Mouse (Mus musculus) hindbrain, embryonic 13.5 days (tissue): ENCODE measurements around the gene Cd207. TPM values are rescaled to one million over a fixed set of nuclear protein-coding genes. Genes with fewer than 3 reads are reported as not detected.
"Not testable (repeated sequence)": the region's sequence is repeated elsewhere in the genome, so short reads cannot be mapped to it uniquely, and the experiment has no call there.

Experiments
- ATAC-seq: fragments of 200-750 bp; cut with Nextera tagmentation; 2 replicates; pipeline ENCODE4 v1.8.0; 2017; ENCODE audit warnings: moderate TSS enrichment; ENCODE audit not compliant: low FRiP score
- H3K27ac ChIP-seq: fragments of 300-500 bp; sonication (generic); 2 replicates; pipeline ENCODE4 v1.5.1; 2015; ENCODE audit warnings: inconsistent platforms, mild to moderate bottlenecking, moderate library complexity
- H3K27me3 ChIP-seq: fragments of 300-500 bp; sonication (generic); 2 replicates; pipeline ENCODE4 v1.6.1; 2015; ENCODE audit warnings: mild to moderate bottlenecking, inconsistent platforms
- H3K36me3 ChIP-seq: fragments of 300-500 bp; sonication (generic); 2 replicates; pipeline ENCODE4 v1.6.1; 2015; ENCODE audit warnings: mild to moderate bottlenecking, inconsistent platforms
- H3K4me1 ChIP-seq: fragments of 300-500 bp; sonication (generic); replicated peaks from 2 replicates; pipeline ENCODE4 v1.6.1; 2015; ENCODE audit warnings: inconsistent platforms
- H3K4me2 ChIP-seq: fragments of 300-500 bp; sonication (generic); 2 replicates; pipeline ENCODE4 v1.6.1; 2015; ENCODE audit warnings: inconsistent platforms, mild to moderate bottlenecking, moderate library complexity
- H3K4me3 ChIP-seq: fragments of 300-500 bp; sonication (generic); 2 replicates; pipeline ENCODE4 v1.5.1; 2015; ENCODE audit warnings: mild to moderate bottlenecking, inconsistent platforms
- H3K9ac ChIP-seq: fragments of 300-500 bp; sonication (generic); 2 replicates; pipeline ENCODE4 v1.6.1; 2015; ENCODE audit warnings: mild to moderate bottlenecking, inconsistent platforms
- H3K9me3 ChIP-seq: fragments of 300-500 bp; sonication (generic); 2 replicates; pipeline ENCODE4 v1.6.1; 2016; ENCODE audit warnings: inconsistent platforms
- WGBS: fragments of 180-500 bp; shearing (Covaris S2); methylation state at CpG from one replicate; pipeline ENCODE4 v1.1.7; 2015; 5-methylcytosine and 5-hydroxymethylcytosine counted together
- polyA plus RNA-seq: library from polyadenylated mRNA; unstranded; fragments of >200 nt; fragmentation: Nextera tagmentation; extraction: Ambion mirVana; gene quantifications from 2 replicates; pipeline ENCODE4 v1.2.1, GENCODE M21; 2015

Cd207 gene
- polyA plus RNA-seq, 1 experiment from 2014 or later = not detected

DNA sequence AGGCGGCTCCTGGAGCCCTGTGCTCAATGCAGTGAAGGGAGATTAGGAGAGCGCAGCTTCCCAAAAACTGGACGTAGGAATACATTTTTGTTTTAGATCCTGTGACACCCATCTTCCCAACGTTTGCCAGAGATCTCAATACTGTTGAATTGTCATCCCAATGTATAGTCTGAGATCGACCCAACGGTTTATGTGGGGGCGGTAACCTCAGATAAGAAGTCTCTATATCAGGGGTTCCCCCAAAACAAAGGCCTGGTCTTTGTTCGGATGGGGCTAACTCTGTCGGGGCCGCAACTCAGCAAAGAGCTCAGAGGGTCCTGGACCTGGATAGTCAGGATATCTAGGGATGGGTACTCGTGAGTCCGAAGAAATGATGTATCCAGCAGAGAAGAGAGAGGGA is 15.3 kb upstream of the Cd207 start:
- 1% methylated on average over 12 of the region's 12 CpGs for WGBS
- no peaks in the 10 kb centered on the region for H3K9me3 ChIP-seq
- no peak overlapping the region for H3K9ac ChIP-seq
- H3K4me2 ChIP-seq = no peak overlapping the region
- no peaks in the 10 kb centered on the region for H3K36me3 ChIP-seq
- peaks cover 98% of the 10 kb centered on the region for H3K27me3 ChIP-seq
- H3K27ac ChIP-seq = no peak overlapping the region
- no peak for ATAC-seq
- H3K4me3 ChIP-seq = no peak overlapping the region
- H3K4me1 ChIP-seq = no peaks in the 10 kb centered on the region

DNA sequence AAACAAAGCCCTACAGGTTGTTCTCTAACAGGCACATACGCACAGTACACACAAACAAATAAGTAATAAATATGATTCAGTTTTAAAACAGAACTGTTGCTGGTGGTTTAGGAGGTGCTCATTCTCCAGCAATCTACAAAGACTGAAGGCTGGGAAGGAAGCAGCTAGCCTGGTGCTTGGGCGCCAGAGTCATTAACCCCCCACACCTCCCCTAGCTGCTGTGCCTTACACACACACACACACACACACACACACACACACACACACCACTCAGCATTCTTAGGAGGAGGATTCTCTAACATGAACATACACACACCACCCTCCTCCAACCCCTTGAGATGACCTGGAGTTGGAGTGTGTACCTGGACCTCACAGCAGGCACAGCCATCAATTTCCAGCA is 13.3 kb upstream of the Cd207 start:
- Histone ChIP-seq H3K4me1 (no peaks in the 10 kb centered on the region), H3K27ac (no peak overlapping the region), H3K9ac (no peak overlapping the region), H3K4me2 (no peak overlapping the region), H3K4me3 (no peak overlapping the region), H3K36me3 (no peaks in the 10 kb centered on the region), H3K9me3 (no peaks in the 10 kb centered on the region), H3K27me3 (peaks cover 79% of the 10 kb centered on the region)
- 54% methylated on average over 2 of the region's 2 CpGs for WGBS
- ATAC-seq = no peak

DNA sequence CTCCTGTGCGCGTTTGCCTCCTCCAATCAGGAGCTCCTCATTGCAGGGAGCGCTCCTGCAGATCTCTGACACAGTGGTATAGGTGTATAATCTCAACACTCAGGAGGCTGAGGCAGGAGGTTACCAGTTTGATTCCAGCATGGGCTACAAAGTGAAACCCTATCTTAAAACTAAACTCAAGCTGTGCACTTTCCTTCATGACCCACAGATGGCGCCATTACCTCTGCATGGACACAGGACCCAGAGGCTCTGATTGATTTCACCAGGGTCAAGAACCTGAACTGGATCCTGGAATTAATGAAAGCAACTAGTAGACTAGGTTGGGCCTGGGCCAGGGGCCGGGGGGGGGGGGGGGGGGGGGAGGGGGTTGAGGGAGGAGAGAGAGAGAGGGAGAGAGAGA is 12.6 kb upstream of the Cd207 start:
- H3K27ac ChIP-seq = no peak overlapping the region
- 28% methylated on average over 4 of the region's 5 CpGs for WGBS
- ATAC-seq = no peak
- no peaks in the 10 kb centered on the region for H3K36me3 ChIP-seq
- H3K4me1 ChIP-seq = no peaks in the 10 kb centered on the region
- H3K27me3 ChIP-seq = peaks cover 79% of the 10 kb centered on the region
- H3K4me2 ChIP-seq = no peak overlapping the region
- H3K4me3 ChIP-seq = no peak overlapping the region
- H3K9me3 ChIP-seq = no peaks in the 10 kb centered on the region
- no peak overlapping the region for H3K9ac ChIP-seq

DNA sequence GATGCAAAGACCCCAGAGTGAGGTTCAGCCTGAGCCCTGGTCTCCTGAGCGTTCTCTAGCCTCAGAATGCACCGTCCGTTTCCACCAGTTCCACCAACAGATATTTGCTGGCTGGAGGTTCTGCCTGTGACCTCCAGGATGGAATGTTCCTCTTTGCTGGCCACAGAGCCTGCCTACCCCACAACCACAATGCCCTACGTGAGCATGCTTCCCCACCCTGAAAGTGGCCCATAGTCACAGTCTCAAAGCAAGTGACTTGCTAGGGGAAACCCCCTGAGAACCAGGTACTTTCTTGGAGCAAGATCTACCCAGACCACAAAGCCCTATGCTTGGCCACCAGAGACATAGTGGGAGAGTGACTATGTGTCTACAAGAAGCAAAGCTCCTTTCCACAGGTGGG is 11.7 kb upstream of the Cd207 start:
- H3K9me3 ChIP-seq = no peaks in the 10 kb centered on the region
- H3K27me3 ChIP-seq = peaks cover 76% of the 10 kb centered on the region
- no peak overlapping the region for H3K4me3 ChIP-seq
- ATAC-seq = no peak
- H3K9ac ChIP-seq = no peak overlapping the region
- no peak overlapping the region for H3K4me2 ChIP-seq
- 84% methylated on average over 4 of the region's 4 CpGs for WGBS
- no peaks in the 10 kb centered on the region for H3K4me1 ChIP-seq
- H3K36me3 ChIP-seq = no peaks in the 10 kb centered on the region
- H3K27ac ChIP-seq = no peak overlapping the region

DNA sequence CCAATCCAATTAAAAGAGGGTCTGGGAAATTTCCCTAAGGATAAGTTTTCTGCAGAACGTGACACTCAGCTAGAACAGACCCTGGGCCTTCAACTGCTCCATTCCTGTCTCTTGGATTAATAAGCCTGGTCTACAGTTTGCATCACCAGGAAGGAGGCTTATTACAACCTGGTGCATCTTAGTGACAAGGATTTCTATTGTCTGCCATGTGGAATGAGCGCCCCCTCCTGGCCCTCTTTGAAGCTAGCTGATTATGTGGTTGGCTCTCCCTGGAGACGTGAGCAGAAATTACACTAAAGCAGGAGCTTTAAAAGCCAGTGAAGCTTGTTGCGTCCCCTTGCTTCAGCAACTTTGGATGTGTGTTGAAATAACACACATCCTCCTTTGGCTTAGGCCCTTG is 4.3 kb downstream of the Cd207 start:
- Histone ChIP-seq H3K27me3 (peaks cover 18% of the 10 kb centered on the region), H3K9me3 (no peaks in the 10 kb centered on the region), H3K4me2 (no peak overlapping the region), H3K27ac (no peak overlapping the region), H3K9ac (no peak overlapping the region), H3K4me3 (no peak overlapping the region), H3K4me1 (no peaks in the 10 kb centered on the region), H3K36me3 (no peaks in the 10 kb centered on the region)
- ATAC-seq = peak; percentile 36; the same call in 1 of the 2 replicates
- 6% methylated on average over 4 of the region's 4 CpGs for WGBS

DNA sequence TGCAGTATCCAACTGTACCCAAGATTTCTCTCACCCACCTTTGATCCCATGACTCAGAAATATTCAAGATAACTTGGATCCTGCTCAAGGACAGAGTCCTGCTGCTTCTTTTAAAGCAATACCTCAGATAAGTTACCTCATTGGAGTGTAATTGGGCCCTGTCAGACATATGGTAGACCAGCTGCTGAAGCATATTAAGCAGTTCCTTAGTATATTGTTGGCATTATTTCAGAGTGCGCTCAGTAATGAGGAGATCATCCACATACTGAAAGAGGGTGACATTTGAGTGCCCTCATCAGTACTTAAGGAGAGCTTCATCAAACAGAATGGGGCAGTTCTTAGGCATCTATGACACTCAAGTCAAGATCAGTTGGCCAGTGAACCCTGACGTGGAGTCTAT is 12.6 kb downstream of the Cd207 start:
- Histone ChIP-seq H3K27me3 (0 out of 2 replicates have a peak, but pooled peaks cover 2% of the 10 kb centered on the region), H3K4me1 (no peaks in the 10 kb centered on the region), H3K9me3 (no peaks in the 10 kb centered on the region), H3K36me3 (no peaks in the 10 kb centered on the region), H3K27ac (no peak overlapping the region), H3K4me3 (no peak overlapping the region), H3K4me2 (no peak overlapping the region), H3K9ac (no peak overlapping the region)
- no peak for ATAC-seq
- WGBS = 87% methylated on average over 2 of the region's 2 CpGs

DNA sequence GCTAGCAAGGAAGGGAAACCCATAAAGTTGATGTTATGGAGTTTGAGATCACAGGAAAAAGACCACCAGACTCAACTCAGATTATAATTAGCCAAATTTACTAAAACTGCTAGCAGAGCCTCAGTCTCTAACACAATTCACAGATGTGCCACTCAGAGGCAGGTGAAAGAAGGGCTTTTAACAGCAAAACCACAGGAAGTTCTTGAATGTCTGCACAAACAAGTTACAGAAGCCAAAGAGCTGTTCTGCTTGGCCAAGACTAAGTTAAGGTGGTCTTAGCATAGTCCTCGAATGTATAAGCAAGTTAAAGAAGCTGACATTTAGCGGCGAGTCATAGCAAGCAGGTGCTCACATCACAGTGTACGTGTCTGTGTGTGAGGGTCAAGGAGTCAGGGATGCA is 16.8 kb downstream of the Cd207 start:
- H3K4me3 ChIP-seq = no peak overlapping the region
- H3K9me3 ChIP-seq = no peaks in the 10 kb centered on the region
- no peak overlapping the region for H3K27ac ChIP-seq
- no peak overlapping the region for H3K9ac ChIP-seq
- H3K27me3 ChIP-seq = 0 out of 2 replicates have a peak, but pooled peaks cover 4% of the 10 kb centered on the region
- WGBS = 79% methylated on average over 4 of the region's 4 CpGs
- H3K4me1 ChIP-seq = no peaks in the 10 kb centered on the region
- no peak for ATAC-seq
- no peaks in the 10 kb centered on the region for H3K36me3 ChIP-seq
- no peak overlapping the region for H3K4me2 ChIP-seq

DNA sequence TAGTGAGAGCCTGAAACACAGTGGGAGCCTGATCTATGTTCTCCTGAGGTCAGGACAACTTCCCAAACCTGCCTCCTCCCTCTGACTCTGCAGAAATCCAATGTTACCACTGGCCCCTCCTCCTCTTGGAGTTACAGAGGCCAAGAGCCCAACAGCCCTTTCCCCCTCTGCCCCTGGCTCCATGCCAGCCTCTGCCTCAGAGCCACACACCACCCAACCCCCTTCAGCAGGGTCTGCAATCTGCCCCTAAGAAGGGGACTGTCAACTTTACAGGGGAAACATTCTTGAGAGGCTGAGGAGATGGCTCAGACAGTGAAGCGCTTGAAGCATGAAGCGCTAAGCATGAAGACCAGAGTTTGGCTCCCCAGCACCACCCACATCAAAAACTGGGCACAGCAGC is 21.6 kb downstream of the Cd207 start, which contains the start of gene Clec4f:
Gene Clec4f (minus strand): TSS at position 101 of the 400 bp plus-strand sequence.
- Histone ChIP-seq H3K4me1 (no peaks in the 10 kb centered on the region), H3K4me3 (no peak within 1 kb of the TSS), H3K36me3 (no peaks in the 10 kb centered on the region), H3K9ac (no peak within 1 kb of the TSS), H3K27me3 (0 out of 2 replicates have a peak, but pooled peaks cover 4% of the 10 kb centered on the region), H3K9me3 (no peaks in the 10 kb centered on the region), H3K4me2 (no peak within 1 kb of the TSS), H3K27ac (no peak within 1 kb of the TSS)
- no peak for ATAC-seq
- 98% methylated on average over 2 of the region's 2 CpGs for WGBS

DNA sequence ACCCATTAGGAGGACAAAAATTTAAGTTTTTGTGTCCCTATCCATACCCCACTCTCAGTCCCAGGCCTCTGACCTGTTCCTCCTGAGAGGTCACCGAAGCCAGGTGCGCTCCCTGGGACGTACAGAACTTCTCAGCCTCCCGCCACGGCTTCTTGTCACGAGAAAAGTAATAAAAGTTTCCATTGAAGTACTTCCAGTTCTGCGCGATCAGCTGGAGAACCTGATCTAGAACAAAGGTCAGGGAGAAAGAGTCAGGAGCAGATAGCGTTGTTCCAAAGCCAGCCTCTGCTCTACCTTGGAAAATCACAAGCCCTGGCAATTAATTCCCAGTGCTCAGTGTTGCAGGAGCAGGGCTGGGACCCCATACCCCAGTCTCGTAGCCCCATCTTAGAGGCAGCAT is 30.9 kb downstream of the Cd207 start:
- Histone ChIP-seq H3K36me3 (no peaks in the 10 kb centered on the region), H3K4me3 (no peak overlapping the region), H3K27me3 (0 out of 2 replicates have a peak, but pooled peaks cover 4% of the 10 kb centered on the region), H3K9me3 (no peaks in the 10 kb centered on the region), H3K4me2 (no peak overlapping the region), H3K4me1 (no peaks in the 10 kb centered on the region), H3K27ac (no peak overlapping the region), H3K9ac (no peak overlapping the region)
- no peak for ATAC-seq
- WGBS = 93% methylated on average over 10 of the region's 10 CpGs

DNA sequence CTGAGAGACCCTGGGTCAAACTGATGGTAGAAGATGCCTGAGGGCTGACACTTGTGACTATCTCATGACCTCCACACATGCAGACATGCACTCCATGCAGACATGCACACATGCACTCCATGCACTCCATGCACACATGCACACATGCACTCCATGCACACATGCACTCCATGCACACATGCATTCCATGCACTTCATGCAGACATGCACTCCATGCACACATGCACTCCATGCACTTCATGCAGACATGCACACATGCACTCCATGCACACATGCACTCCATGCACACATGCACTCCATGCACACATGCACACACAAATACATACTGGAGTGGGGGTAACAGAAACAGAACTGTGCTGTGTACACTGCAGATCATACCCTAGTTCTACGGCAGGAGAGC is 42.3 kb downstream of the Cd207 start:
- no peaks in the 10 kb centered on the region for H3K9me3 ChIP-seq
- WGBS = 89% methylated on average over 1 of the region's 1 CpGs
- ATAC-seq = no peak
- no peak overlapping the region for H3K4me3 ChIP-seq
- H3K36me3 ChIP-seq = no peaks in the 10 kb centered on the region
- H3K4me1 ChIP-seq = no peaks in the 10 kb centered on the region
- H3K4me2 ChIP-seq = no peak overlapping the region
- peaks cover 3% of the 10 kb centered on the region; the same call in 1 of the 2 replicates for H3K27me3 ChIP-seq
- H3K27ac ChIP-seq = no peak overlapping the region
- H3K9ac ChIP-seq = no peak overlapping the region

DNA sequence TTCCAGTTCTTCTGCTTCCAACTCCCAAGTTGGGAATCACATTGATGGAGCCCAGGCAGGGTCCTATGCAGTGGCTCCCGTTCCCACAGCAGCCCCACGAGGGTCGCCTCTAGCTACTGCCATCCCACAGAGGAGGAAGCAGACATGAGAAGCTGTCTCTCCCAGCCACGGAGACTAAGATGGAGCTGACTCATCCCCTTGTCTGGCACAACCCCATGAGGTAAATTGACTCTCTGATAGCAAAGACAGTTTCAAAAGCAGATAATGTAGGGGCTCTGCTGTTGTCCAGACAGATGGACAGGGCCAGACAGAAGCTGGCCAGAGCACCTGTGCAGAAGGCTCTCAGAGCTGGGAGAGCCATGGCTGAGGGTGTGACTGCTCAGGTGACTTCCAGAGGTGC is 43.0 kb downstream of the Cd207 start:
- H3K4me3 ChIP-seq, H3K27ac ChIP-seq, ATAC-seq, H3K27me3 ChIP-seq, H3K9ac ChIP-seq, H3K4me1 ChIP-seq, H3K36me3 ChIP-seq, H3K4me2 ChIP-seq, H3K9me3 ChIP-seq: not testable (repeated sequence)
- WGBS = 76% methylated on average over 4 of the region's 4 CpGs

DNA sequence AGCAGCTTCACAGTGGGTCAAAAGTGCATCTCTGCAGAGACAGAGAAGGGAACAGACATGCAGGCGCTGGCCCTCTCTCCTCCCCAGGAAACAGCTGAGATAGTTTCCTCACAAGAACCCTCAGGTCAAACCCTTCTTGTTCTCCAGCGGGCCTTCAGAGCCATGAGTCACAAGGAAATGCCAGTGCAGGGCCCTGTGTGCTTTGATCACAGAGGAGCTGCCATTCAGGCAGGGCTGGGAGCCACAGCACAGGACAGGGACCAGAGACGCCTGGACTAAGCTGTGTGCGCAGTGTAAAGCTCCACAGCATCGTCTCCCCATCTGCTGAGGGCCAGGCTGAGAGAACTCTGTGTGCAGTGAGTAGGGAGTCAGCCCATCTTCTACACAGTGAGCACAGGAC is 43.6 kb downstream of the Cd207 start:
- H3K4me1 ChIP-seq, H3K9me3 ChIP-seq, H3K9ac ChIP-seq, H3K36me3 ChIP-seq, H3K27me3 ChIP-seq, ATAC-seq, H3K4me3 ChIP-seq, H3K27ac ChIP-seq, H3K4me2 ChIP-seq: not testable (repeated sequence)
- 66% methylated on average over 5 of the region's 5 CpGs for WGBS

DNA sequence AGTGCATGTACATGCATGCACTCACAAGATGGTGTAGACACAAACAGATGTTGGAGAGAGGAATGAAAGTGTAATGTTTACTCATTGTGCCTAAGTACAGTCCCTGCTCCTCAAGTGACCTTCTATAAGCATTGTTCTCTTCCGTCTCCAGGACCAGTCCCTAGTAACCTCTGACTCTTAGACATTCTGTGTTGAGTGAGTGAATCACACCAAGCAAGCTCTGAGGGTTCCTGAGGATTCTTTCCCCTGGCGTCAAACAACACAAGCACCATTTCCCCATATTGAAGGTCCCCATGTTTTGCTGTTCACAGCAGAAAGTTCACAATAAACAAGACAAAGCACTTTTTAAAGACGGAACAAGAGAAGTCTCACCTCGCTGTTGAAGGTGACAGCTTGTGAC is 45.8 kb downstream of the Cd207 start:
- H3K27ac ChIP-seq = no peak overlapping the region
- H3K4me1 ChIP-seq = no peaks in the 10 kb centered on the region
- no peak overlapping the region for H3K9ac ChIP-seq
- 78% methylated on average over 4 of the region's 4 CpGs for whole genome bisulfite sequencing
- ATAC-seq = no peak
- no peaks in the 10 kb centered on the region for H3K9me3 ChIP-seq
- no peak overlapping the region for H3K4me3 ChIP-seq
- H3K27me3 ChIP-seq = peaks cover 3% of the 10 kb centered on the region; the same call in 1 of the 2 replicates
- H3K4me2 ChIP-seq = no peak overlapping the region
- no peaks in the 10 kb centered on the region for H3K36me3 ChIP-seq
